Mouse (Mus musculus): ENCODE results near the gene Rara. TPM values are rescaled to one million over a fixed set of nuclear protein-coding genes. Genes with fewer than 3 reads are reported as not detected.
A peak's percentile ranks its signal among the peaks of the same experiment; 100 is the strongest.

The Rara gene
- polyA plus RNA-seq, 1 experiment from 2014 or later, result 22.4 TPM

DNA sequence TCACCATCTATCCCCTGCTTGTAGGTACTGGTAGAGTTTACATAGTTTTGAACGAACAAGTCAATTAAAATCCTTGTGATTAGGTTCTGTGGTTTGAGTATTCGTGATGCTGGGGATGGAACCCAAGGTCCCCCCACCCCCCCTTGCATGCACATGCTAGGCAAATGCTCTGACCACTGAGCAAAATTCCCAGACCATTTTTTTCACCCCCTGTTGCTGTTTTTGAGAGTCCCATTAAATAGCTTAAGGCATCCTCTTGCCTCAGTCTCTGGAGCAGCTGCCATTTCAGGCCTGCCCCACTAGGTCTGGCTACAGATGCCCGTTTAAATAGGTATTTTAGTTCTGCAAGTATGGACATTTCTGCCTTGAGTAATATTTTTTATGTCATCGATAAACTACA, 95.5 kb downstream of the Rara start:
- H3K36me3 ChIP-seq (ENCODE audit: control insufficient read depth, insufficient read depth), result peaks cover 11% of the 10 kb centered on the region; the same call in 1 of the 2 replicates
- no peak overlapping the region for H3K27ac ChIP-seq (ENCODE audit: low read depth, low read length)
- no peaks in the 10 kb centered on the region for H3K9me3 ChIP-seq (ENCODE audit: control insufficient read depth)
- peak overlapping the region; percentile 63 for H3K9ac ChIP-seq (ENCODE audit: low read depth, low read length)
- H3K4me2 ChIP-seq (replicated peaks; ENCODE audit: low read depth), result peak overlapping the region; percentile 72
- 3% methylated on average over 4 of the region's 4 CpGs for WGBS
- peak overlapping the region; percentile 71 for H3K4me3 ChIP-seq (ENCODE audit: low read depth, low read length)
- ATAC-seq, result no peak
- no peaks in the 10 kb centered on the region for H3K4me1 ChIP-seq (replicated peaks; ENCODE audit: control insufficient read depth, insufficient read depth, low read length)
- H3K27me3 ChIP-seq (replicated peaks; ENCODE audit: control insufficient read depth, insufficient read depth, low read length), result no peaks in the 10 kb centered on the region
- TF ChIP-seq CTCF (IDR thresholded peaks at IDR 0.05; ENCODE audit: low read depth), result no peak

DNA sequence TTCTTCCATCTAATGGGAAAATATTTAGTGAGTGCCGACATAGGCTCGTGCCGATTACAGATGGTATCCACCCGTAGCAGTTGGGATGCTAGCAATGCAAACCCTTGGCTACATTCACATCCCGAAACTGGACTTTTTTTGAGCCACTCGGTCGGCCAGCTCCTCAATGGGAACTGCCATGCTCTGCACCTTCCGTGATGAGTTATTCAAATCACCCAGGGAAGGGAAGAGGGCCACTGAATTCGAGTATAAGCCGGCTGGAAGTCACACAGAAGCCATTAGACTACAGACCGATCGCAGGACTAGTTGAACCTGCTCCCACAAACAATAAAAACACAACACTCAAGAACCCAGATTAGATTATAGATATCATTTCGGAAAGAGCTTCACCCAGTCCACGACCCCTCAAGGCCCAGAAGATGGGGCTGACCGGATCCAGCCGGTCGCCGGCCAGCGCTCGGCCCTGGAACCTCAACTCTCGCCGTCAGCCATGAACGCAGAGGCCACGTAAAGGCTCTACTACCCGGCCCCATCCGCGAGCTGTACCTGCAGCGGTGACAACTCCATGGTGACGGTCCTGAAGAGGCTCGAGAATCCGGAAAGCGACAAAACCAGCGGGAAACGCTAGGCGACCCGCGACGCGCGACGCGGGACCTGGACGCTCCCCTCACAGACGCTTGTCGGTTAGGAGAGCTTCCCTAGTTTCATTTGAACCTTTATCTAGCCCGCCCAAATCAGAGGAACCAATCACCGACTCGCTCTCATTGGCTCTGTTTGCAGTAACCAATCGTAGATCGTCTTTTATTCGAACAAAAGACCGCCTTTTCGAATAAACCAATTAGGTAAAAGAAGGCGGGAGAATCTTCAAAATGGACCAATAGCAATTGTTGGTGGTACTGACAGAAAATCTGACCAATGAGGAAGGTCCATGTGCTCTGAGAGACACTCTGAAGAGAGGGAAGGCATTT, 96.2 kb downstream of the Rara start, which contains the start of gene Top2a:
TSS of gene Top2a (minus strand) at position 690 of the 968 bp plus-strand sequence.
- WGBS, result under 1% methylated on average over 54 of the region's 54 CpGs
- Histone ChIP-seq H3K4me3 (ENCODE audit: low read depth, low read length) (peak within 1 kb of the TSS; percentile 71), H3K4me1 (replicated peaks; ENCODE audit: control insufficient read depth, insufficient read depth, low read length) (no peaks in the 10 kb centered on the region), H3K4me2 (replicated peaks; ENCODE audit: low read depth) (peak within 1 kb of the TSS; percentile 72), H3K9me3 (ENCODE audit: control insufficient read depth) (no peaks in the 10 kb centered on the region), H3K36me3 (ENCODE audit: control insufficient read depth, insufficient read depth) (peaks cover 5% of the 10 kb centered on the region; the same call in 1 of the 2 replicates), H3K27ac (ENCODE audit: low read depth, low read length) (0 out of 2 replicates have a peak within 1 kb of the TSS, but pooled peaks have one; percentile 5), H3K27me3 (replicated peaks; ENCODE audit: control insufficient read depth, insufficient read depth, low read length) (no peaks in the 10 kb centered on the region), H3K9ac (ENCODE audit: low read depth, low read length) (peak within 1 kb of the TSS; percentile 63)
- peak; percentile 94 for ATAC-seq
- no peak for TF ChIP-seq CTCF (IDR thresholded peaks at IDR 0.05; ENCODE audit: low read depth)

Other genes starting within 250 kb of the Rara start
- 95.5 and 96.2 TPM in 2 replicates for gene Psmd3, start 245.3 kb upstream of the Rara start, polyA plus RNA-seq (2015; fragmentation: Nextera tagmentation; extraction: Ambion mirVana)
- 0.08 TPM in 1 of 2 replicates, not detected in the other for gene Csf3, start 226.6 kb upstream of the Rara start, polyA plus RNA-seq (2015; fragmentation: Nextera tagmentation; extraction: Ambion mirVana)
- gene Med24, start 198.4 kb upstream of the Rara start, polyA plus RNA-seq (2015; fragmentation: Nextera tagmentation; extraction: Ambion mirVana), result 14.7 and 18.5 TPM in 2 replicates
- gene Thra, start 187.2 kb upstream of the Rara start, polyA plus RNA-seq (2015; fragmentation: Nextera tagmentation; extraction: Ambion mirVana), result 32.4 and 39.1 TPM in 2 replicates
- gene Nr1d1, start 152.5 kb upstream of the Rara start, polyA plus RNA-seq (2015; fragmentation: Nextera tagmentation; extraction: Ambion mirVana), result 4.1 and 5.1 TPM in 2 replicates
- gene Msl1, start 132.3 kb upstream of the Rara start, polyA plus RNA-seq (2015; fragmentation: Nextera tagmentation; extraction: Ambion mirVana), result 12.6 and 15.1 TPM in 2 replicates
- 10.8 and 12.4 TPM in 2 replicates for gene Casc3, start 122.9 kb upstream of the Rara start, polyA plus RNA-seq (2015; fragmentation: Nextera tagmentation; extraction: Ambion mirVana)
- 0.69 and 0.80 TPM in 2 replicates for gene Rapgefl1, start 91.0 kb upstream of the Rara start, polyA plus RNA-seq (2015; fragmentation: Nextera tagmentation; extraction: Ambion mirVana)
- gene Wipf2, start 64.2 kb upstream of the Rara start, polyA plus RNA-seq (2015; fragmentation: Nextera tagmentation; extraction: Ambion mirVana), result 3.9 and 5.0 TPM in 2 replicates
- 4.0 and 4.5 TPM in 2 replicates for gene Cdc6, start 20.0 kb upstream of the Rara start, polyA plus RNA-seq (2015; fragmentation: Nextera tagmentation; extraction: Ambion mirVana)
- 0.61 and 0.80 TPM in 2 replicates for gene Gjd3, start 55.2 kb downstream of the Rara start, polyA plus RNA-seq (2015; fragmentation: Nextera tagmentation; extraction: Ambion mirVana)
- 40.9 and 41.8 TPM in 2 replicates for gene Top2a, start 96.4 kb downstream of the Rara start, polyA plus RNA-seq (2015; fragmentation: Nextera tagmentation; extraction: Ambion mirVana)
- gene Igfbp4, start 113.4 kb downstream of the Rara start, polyA plus RNA-seq (2015; fragmentation: Nextera tagmentation; extraction: Ambion mirVana), result 174 and 176 TPM in 2 replicates
- 0.39 and 0.53 TPM in 2 replicates for gene Tns4, start 161.5 kb downstream of the Rara start, polyA plus RNA-seq (2015; fragmentation: Nextera tagmentation; extraction: Ambion mirVana)
- gene Ccr7, start 227.3 kb downstream of the Rara start, polyA plus RNA-seq (2015; fragmentation: Nextera tagmentation; extraction: Ambion mirVana), result 0.14 TPM in 1 of 2 replicates, not detected in the other